Mouse (Mus musculus): ENCODE results near the gene Lgals3. TPM values are rescaled to one million over a fixed set of nuclear protein-coding genes. Genes with fewer than 3 reads are reported as not detected.

Lgals3 gene
- polyA plus RNA-seq, 1 experiment from 2014 or later = 1.5 TPM

Other genes starting within 250 kb of the Lgals3 start
- gene Gch1, start 178.3 kb upstream of the Lgals3 start, polyA plus RNA-seq (2014; fragmentation: Nextera tagmentation; extraction: Ambion mirVana) = 1.7 and 2.5 TPM in 2 replicates
- 52.5 and 52.8 TPM in 2 replicates for gene Wdhd1, start 90.9 kb upstream of the Lgals3 start, polyA plus RNA-seq (2014; fragmentation: Nextera tagmentation; extraction: Ambion mirVana)
- gene Socs4, start 90.8 kb upstream of the Lgals3 start, polyA plus RNA-seq (2014; fragmentation: Nextera tagmentation; extraction: Ambion mirVana) = 5.7 and 7.8 TPM in 2 replicates
- gene Mapk1ip1l, start 69.5 kb upstream of the Lgals3 start, polyA plus RNA-seq (2014; fragmentation: Nextera tagmentation; extraction: Ambion mirVana) = 104 and 106 TPM in 2 replicates
- 65.2 and 76.5 TPM in 2 replicates for gene Dlgap5, start 50.7 kb downstream of the Lgals3 start, polyA plus RNA-seq (2014; fragmentation: Nextera tagmentation; extraction: Ambion mirVana)
- 22.8 and 24.9 TPM in 2 replicates for gene Fbxo34, start 82.7 kb downstream of the Lgals3 start, polyA plus RNA-seq (2014; fragmentation: Nextera tagmentation; extraction: Ambion mirVana)
- gene Atg14, start 202.9 kb downstream of the Lgals3 start, polyA plus RNA-seq (2014; fragmentation: Nextera tagmentation; extraction: Ambion mirVana) = 18.9 and 19.6 TPM in 2 replicates

Measured in embryonic facial prominence, embryonic 11.5 days (tissue).